Mouse (Mus musculus) lung, postnatal 0 days (tissue): ENCODE results near the gene Tnfsf8. TPM values are rescaled to one million over a fixed set of nuclear protein-coding genes. Genes with fewer than 3 reads are reported as not detected.

Experiments
- ATAC-seq: fragments of 200-750 bp; cut with Nextera tagmentation; 2 replicates; pipeline ENCODE4 v1.8.0; 2017; ENCODE audit warnings: moderate library complexity
- DNase-seq: peaks from one replicate; pipeline ENCODE4 v3.0.0-alpha.2; 2016; ENCODE audit warnings: low spot score
- H3K27ac ChIP-seq: fragments of 300-500 bp; sonication (generic); 2 replicates; pipeline ENCODE4 v1.5.1; 2014; ENCODE audit warnings: antibody characterized with exemption, mild to moderate bottlenecking, low read length, mixed read lengths
- H3K27me3 ChIP-seq: fragments of 300-500 bp; sonication (generic); replicated peaks from 2 replicates; pipeline ENCODE4 v1.6.1; 2014; ENCODE audit warnings: low read length, mixed read lengths; ENCODE audit not compliant: insufficient read depth
- H3K36me3 ChIP-seq: fragments of 300-500 bp; sonication (generic); 2 replicates; pipeline ENCODE4 v1.6.1; 2014; ENCODE audit warnings: low read length, mixed read lengths; ENCODE audit not compliant: insufficient read depth
- H3K4me1 ChIP-seq: fragments of 300-500 bp; sonication (generic); 2 replicates; pipeline ENCODE4 v1.6.1; 2014; ENCODE audit warnings: antibody characterized with exemption, low read depth, low read length, mixed read lengths; ENCODE audit not compliant: insufficient read depth
- H3K4me2 ChIP-seq: fragments of 300-500 bp; sonication (generic); replicated peaks from 2 replicates; pipeline ENCODE4 v1.6.1; 2014; ENCODE audit warnings: low read depth, mild to moderate bottlenecking, low read length, moderate library complexity, mixed read lengths
- H3K4me3 ChIP-seq: fragments of 300-500 bp; sonication (generic); 2 replicates; pipeline ENCODE4 v1.5.1; 2014; ENCODE audit warnings: low read depth, low read length
- H3K9ac ChIP-seq: fragments of 300-500 bp; sonication (generic); replicated peaks from 2 replicates; pipeline ENCODE4 v1.6.1; 2014; ENCODE audit warnings: low read depth, mild to moderate bottlenecking
- H3K9me3 ChIP-seq: fragments of 300-500 bp; sonication (generic); 2 replicates; pipeline ENCODE4 v1.6.1; 2016; ENCODE audit warnings: low read length, mixed read lengths
- CTCF ChIP-seq: IDR thresholded peaks from 2 replicates; pipeline ENCODE4 v1.5.1; 2016; ENCODE audit warnings: antibody characterized with exemption, mild to moderate bottlenecking
- EP300 ChIP-seq: IDR thresholded peaks from 2 replicates; pipeline ENCODE4 v1.6.1; 2016; ENCODE audit warnings: antibody characterized with exemption, mild to moderate bottlenecking, control low read depth
- WGBS: fragments of 180-500 bp; shearing (Covaris S2); extraction: QIAGEN DNeasy Blood & Tissue Kit; methylation state at CpG from one replicate; pipeline ENCODE4 v1.1.7; 2014; 5-methylcytosine and 5-hydroxymethylcytosine counted together
- polyA plus RNA-seq: library from polyadenylated mRNA; unstranded; fragments of >200 nt; fragmentation: Nextera tagmentation; extraction: Ambion mirVana; gene quantifications from 2 replicates; pipeline ENCODE4 v1.2.1, GENCODE M21; 2015

Tnfsf8 gene
- polyA plus RNA-seq = 0.10 TPM in 1 of 2 replicates, not detected in the other

- WGBS = 69% methylated on average over 19 of the region's 19 CpGs
- Histone ChIP-seq H3K4me1 (peaks cover 5% of the 10 kb centered on the region; the same call in 1 of the 2 replicates), H3K4me3 (no peak within 1 kb of the TSS), H3K4me2 (no peak within 1 kb of the TSS), H3K27me3 (no peaks in the 10 kb centered on the region), H3K9me3 (no peaks in the 10 kb centered on the region), H3K27ac (no peak within 1 kb of the TSS), H3K36me3 (no peaks in the 10 kb centered on the region), H3K9ac (no peak within 1 kb of the TSS)
- DNase-seq (no peak), ATAC-seq (no peak)
- TF ChIP-seq EP300 (no peak), CTCF (no peak)
Observed at GRCm38 (mm10) chr4:63860688-63861540, at the start of gene Tnfsf8. Gene Tnfsf8, minus strand, starts transcription at chr4:63861347.

GRCm38 (mm10) chr4:63908511-63908910 is 47.4 kb upstream of the Tnfsf8 start:
- no peak for DNase-seq
- H3K27ac ChIP-seq = no peak overlapping the region
- H3K4me1 ChIP-seq = no peaks in the 10 kb centered on the region
- no peak overlapping the region for H3K9ac ChIP-seq
- WGBS = 82% methylated on average over 1 of the region's 1 CpGs
- H3K27me3 ChIP-seq = no peaks in the 10 kb centered on the region
- H3K9me3 ChIP-seq = no peaks in the 10 kb centered on the region
- ATAC-seq = no peak
- H3K4me2 ChIP-seq = no peak overlapping the region
- H3K36me3 ChIP-seq = no peaks in the 10 kb centered on the region
- no peak overlapping the region for H3K4me3 ChIP-seq
- TF ChIP-seq EP300 (no peak), CTCF (no peak)

GRCm38 (mm10) chr4:63907473-63907872 is 46.3 kb upstream of the Tnfsf8 start:
- DNase-seq (no peak), ATAC-seq (no peak)

GRCm38 (mm10) chr4:63906050-63906449 is 44.9 kb upstream of the Tnfsf8 start:
- 50% methylated on average over 3 of the region's 3 CpGs for WGBS
- Histone ChIP-seq H3K27me3 (no peaks in the 10 kb centered on the region), H3K9ac (no peak overlapping the region), H3K4me2 (no peak overlapping the region), H3K9me3 (no peaks in the 10 kb centered on the region), H3K27ac (no peak overlapping the region), H3K4me1 (no peaks in the 10 kb centered on the region), H3K36me3 (no peaks in the 10 kb centered on the region), H3K4me3 (no peak overlapping the region)
- DNase-seq (no peak), ATAC-seq (no peak)
- TF ChIP-seq EP300 (no peak), CTCF (no peak)

More at GRCm38 (mm10) chr4:63907473-63907872, 46.3 kb upstream of the Tnfsf8 start:
- Histone ChIP-seq H3K9ac (no peak overlapping the region), H3K27me3 (no peaks in the 10 kb centered on the region), H3K9me3 (no peaks in the 10 kb centered on the region), H3K27ac (no peak overlapping the region), H3K36me3 (no peaks in the 10 kb centered on the region), H3K4me1 (no peaks in the 10 kb centered on the region), H3K4me3 (no peak overlapping the region), H3K4me2 (no peak overlapping the region)
- TF ChIP-seq CTCF (no peak), EP300 (no peak)

GRCm38 (mm10) chr4:63899081-63899523 is 38.0 kb upstream of the Tnfsf8 start:
- Histone ChIP-seq H3K4me2 (no peak overlapping the region), H3K4me3 (no peak overlapping the region), H3K27me3 (no peaks in the 10 kb centered on the region), H3K9ac (no peak overlapping the region), H3K27ac (no peak overlapping the region), H3K9me3 (no peaks in the 10 kb centered on the region), H3K36me3 (no peaks in the 10 kb centered on the region), H3K4me1 (no peaks in the 10 kb centered on the region)
- DNase-seq (no peak), ATAC-seq (no peak)
- TF ChIP-seq EP300 (no peak), CTCF (no peak)
- WGBS = 70% methylated on average over 10 of the region's 10 CpGs

GRCm38 (mm10) chr4:63897152-63897551 is 36.0 kb upstream of the Tnfsf8 start:
- Histone ChIP-seq H3K9me3 (no peaks in the 10 kb centered on the region), H3K9ac (no peak overlapping the region), H3K36me3 (no peaks in the 10 kb centered on the region), H3K4me2 (no peak overlapping the region), H3K4me3 (no peak overlapping the region), H3K27ac (no peak overlapping the region), H3K27me3 (no peaks in the 10 kb centered on the region), H3K4me1 (no peaks in the 10 kb centered on the region)
- DNase-seq (no peak), ATAC-seq (no peak)
- no peak for TF ChIP-seq EP300
- TF ChIP-seq CTCF = no peak
